Mouse (Mus musculus): Measurements from ENCODE around the gene Ucma.
"Not testable (repeated sequence)": the region's sequence is repeated elsewhere in the genome, so short reads cannot be mapped to it uniquely, and the experiment has no call there.

Gene Ucma

GRCm38 (mm10) chr2:4975807-4976206, at the start of gene Ucma:
Ucma (plus strand) TSS chr2:4976122.
- DNase-seq, result no peak

GRCm38 (mm10) chr2:4927391-4927790, 48.5 kb upstream of the Ucma start:
- no peak for DNase-seq

DNA sequence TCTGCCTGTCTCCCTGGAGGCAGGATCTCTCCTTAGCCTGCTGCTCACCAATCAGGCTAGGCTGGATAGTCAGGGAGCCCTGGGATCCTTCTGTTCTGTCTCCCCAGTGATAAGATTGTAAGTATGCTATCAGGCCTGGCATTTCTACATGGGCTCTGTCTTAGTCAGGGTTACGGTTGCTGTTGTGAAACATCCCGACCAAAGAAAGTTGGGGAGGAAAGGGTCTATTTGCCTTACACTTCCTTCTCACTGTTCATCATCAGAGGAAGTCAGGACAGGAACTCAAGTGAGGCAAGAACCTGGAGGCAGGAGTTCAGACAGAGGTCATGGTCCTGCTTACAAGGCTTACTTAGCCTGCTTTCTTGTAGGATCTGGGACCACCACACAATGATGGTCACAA, 46.7 kb upstream of the Ucma start:
- no peak for DNase-seq

- DNase-seq, result no peak
These were observed 41.4 kb upstream of the Ucma start for GRCm38 (mm10) chr2:4934516-4934915.

DNA sequence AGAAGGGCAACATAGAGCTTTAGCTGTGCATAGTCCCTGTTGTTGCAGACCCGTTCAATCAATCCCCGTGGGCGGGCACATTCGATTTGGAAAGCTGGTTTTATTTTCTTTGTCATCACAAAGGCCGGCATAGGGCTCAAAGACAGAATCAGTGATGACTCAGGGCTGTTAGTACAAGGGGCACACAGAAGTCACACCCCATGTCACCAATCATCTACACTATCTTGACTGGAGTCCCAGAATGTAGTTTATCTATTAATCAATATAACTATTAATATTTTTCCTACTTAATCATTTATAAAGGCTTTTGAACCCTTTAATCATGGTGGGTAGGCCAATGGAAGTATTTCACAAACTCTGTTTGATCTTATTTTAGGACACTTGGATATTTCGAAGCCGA, 38.0 kb upstream of the Ucma start:
- no peak for DNase-seq

- DNase-seq, result no peak
These were observed 35.1 kb upstream of the Ucma start for GRCm38 (mm10) chr2:4940861-4941260.

DNA sequence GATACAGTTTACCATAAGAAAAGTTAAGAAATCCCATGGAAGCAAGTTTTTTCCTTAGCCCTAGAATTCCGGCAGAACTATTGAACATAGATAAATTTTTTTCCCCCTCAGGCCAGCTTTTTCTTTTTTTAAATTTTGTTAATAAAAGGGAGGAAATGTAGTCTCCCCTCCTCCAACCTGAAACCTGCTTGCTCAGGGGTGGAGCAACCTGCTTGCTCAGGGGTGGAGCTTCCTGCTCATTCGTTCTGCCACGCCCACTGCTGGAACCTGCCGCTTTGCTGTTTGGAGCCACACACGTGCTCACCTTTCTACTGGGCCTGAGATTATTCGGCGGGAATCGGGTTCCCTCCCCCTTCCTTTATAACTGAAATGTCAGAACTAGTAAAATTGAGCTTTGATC, 26.2 kb upstream of the Ucma start:
- not testable (repeated sequence) for DNase-seq

DNA sequence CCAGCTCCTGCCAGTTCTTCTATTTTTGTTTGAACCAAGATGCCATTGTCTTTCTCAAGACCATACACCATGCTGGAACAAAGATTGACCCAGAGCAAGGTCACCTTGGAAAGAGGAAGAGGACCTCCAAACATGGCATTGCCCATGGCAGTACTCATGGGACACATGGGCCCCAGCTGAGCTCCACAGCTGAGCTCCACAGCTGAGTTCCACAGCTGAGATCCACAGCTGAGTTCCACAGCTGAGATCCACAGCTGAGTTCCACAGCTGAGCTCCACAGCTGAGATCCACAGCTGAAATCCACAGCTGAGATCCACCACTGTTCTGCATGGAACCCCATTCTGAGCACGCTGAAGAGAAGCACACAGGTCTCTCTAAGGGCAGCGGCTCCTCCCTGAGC, 24.9 kb upstream of the Ucma start:
- DNase-seq, result no peak

GRCm38 (mm10) chr2:4954216-4954760, 21.6 kb upstream of the Ucma start:
- no peak for DNase-seq

DNA sequence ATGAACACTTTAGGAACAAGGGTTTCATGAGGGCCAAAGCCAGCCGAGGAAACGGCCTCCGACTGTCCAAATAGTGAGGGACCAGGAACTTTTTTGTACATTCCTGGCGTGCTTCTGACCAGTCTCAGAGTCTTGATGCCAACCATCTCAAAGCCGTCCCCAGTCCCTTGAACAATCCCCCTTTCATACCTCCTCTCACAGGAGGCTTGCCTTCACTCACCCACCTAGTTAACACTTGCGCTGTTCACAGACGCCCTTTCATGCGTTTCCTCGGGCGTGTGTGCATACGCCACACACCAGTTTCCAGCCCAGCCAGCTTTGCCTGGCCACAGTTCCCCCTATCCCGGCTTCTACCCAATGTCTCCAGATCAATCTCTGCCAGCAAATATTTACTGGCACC, 17.9 kb upstream of the Ucma start:
- DNase-seq, result no peak

DNA sequence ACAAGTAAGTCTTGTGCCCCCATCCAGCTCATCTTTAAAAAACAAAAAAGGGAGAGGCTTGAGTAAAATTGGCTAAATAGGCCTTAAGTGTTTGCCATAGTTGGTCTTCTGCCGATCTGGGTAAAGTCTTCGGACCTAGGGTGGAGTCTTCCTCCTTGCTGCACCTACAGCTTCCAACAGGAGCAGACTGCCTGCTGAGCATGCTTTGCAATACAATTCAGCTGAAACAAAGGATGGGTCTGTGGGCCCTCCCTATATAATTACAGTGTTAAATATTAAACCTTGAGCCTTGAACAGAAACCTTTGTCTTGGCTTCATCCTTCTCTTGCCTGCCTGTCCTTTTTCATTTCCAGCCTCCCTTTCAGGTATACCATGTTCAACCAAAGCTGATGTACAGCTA, 8.1 kb upstream of the Ucma start:
- no peak for DNase-seq

DNA sequence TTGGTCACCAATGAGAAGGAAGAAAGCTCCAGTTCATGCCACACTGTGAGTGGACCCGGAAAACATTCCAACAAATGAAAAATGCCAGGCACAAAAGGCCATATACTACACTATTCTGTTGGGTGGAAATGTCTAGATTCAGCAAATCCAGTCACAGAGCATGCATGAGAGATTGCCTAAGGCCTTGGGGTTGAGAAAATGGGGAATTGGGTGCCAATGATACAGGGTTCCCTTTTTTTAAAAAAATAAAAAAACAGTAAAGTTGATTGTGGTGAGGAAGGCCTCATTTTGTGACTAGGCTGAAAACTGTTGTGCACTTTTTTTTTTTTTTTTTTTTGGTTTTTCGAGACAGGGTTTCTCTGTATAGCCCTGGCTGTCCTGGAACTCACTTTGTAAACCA, 6.8 kb upstream of the Ucma start:
- DNase-seq, result no peak

GRCm38 (mm10) chr2:4978091-4978490, 2.2 kb downstream of the Ucma start:
- DNase-seq, result no peak

DNA sequence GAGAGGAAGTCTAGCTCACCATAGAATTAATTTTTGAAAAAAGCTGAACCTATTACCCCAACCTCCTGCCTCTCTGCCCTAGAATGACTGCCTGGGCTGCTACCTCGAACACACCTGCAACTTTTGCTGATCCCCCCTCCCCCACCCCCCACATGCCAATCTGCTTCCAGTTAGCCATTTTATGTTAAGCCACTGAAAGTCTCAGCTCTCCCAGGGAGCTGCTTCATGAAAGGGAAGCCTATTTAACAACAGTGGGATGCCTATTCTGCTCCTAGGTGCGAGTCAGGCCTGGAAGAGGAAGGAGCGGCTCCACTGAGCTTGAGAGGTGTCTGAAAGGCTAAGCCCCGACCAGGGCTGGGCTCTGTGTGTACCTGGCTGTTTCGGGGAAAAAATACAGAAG, 8.1 kb downstream of the Ucma start:
- DNase-seq, result no peak

DNA sequence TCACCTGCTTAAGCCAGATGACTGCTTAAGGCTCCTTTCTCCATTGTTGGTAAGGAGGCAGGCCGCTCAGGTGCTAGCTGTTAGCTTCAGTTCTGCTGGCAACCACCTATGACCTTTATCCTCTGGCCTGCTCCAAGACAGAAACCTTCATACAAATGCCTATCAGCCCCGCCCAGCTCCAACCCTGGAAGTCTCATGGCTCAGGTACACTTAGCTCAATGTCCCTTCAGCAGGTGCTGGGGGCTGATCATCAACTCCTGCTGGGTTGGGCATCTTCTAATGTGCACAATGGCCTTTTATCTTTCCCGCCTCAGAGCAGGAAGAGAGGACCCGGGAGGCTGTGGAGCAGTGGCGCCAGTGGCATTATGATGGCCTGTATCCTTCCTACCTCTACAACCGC, 9.1 kb downstream of the Ucma start:
- DNase-seq, result no peak

GRCm38 (mm10) chr2:4986798-4987197, 10.9 kb downstream of the Ucma start:
- DNase-seq, result no peak

GRCm38 (mm10) chr2:4987388-4988180, 11.7 kb downstream of the Ucma start:
- DNase-seq, result no peak

DNA sequence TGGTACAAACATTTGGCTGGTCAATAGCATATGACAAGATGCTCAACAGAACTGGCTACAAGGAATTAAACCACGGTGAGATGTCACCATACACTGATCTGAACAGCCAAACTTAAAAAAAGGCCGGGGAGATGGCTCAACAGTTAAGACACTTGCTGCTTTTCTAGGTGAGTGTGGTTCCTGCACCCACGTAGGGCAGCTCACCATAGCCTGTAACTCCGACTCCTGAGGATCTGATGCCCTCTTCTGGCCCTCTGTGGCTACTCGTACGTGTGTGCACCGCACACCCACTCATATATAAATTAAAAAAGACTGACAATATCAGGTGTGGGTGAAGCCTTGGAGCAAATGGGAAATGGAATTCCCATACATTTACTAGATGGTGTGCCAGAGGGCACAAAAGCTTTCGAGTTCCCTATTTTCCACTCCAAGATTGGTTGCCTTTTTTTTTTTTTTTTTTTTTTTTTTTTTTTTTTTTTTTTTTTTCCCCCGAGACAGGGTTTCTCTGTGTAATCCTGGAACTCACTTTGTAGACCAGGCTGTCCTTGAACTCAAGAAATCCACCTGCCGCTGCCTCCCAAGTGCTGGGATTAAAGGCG, 13.0 kb downstream of the Ucma start:
- DNase-seq, result no peak

GRCm38 (mm10) chr2:4993584-4993983, 17.7 kb downstream of the Ucma start:
- DNase-seq, result no peak

DNA sequence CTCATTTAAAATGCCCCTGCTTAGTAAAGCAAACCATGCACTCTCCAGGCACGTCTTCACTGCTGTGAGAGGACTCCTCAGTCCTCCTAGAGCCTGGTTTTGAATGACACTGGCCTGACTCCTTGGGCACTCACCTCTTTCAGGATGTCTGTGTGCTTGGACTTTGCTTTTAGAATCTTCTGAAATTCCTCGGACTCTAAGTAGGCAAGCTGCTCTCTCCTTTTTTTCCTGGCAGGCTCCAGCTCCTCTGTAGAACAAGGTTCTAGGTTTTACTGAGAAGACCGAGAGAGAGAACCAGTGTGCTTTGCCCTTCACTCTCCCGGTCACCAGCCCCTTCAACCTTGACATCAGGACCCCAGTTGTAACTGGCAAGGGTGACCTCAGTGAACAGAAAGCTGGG, 18.5 kb downstream of the Ucma start:
- no peak for DNase-seq

GRCm38 (mm10) chr2:4995646-4996045, 19.7 kb downstream of the Ucma start:
- DNase-seq, result no peak

DNA sequence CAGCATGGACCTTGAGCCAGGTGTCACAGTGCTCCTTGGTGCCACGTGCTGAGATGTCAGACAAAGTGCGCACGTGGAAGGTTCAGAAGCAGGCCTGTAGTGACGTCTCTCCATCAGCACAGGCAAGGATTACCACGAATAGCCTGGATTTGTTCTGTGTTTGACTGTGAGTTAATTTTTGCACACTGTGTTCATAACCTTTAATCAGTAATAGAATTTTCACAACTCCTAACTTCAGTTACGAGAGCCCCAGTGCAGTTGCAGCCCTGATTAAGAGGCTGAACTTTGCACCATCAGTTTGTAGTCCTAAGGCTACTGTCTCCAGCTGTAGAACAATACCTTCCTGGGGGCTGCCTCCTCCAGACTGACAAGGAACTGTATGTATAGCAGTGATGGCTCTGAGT, 20.5 kb downstream of the Ucma start:
- DNase-seq, result peak; percentile 17

- peak; percentile 36 for DNase-seq
These were observed 23.0 kb downstream of the Ucma start for GRCm38 (mm10) chr2:4998905-4999304.

DNA sequence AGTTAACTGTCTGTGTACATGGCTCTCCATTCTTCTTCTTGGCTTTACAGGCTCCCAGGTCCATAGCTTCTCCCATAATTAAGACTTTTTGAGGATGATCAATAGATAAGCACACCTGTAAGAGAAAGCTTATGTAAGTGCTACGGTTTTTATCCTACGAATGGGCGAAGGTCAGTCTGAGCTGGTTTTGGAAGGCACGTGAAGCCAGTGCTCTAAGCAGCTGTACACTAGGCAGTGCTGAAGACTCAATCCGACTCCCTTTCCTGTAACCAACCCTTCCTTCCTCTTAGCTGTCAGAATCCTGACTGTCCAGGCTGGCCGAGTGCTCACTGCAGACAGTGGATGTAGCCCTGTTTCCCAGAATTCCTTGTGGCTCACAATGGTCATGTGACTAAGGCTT, 25.3 kb downstream of the Ucma start:
- no peak for DNase-seq

- DNase-seq, result no peak
These were observed 31.2 kb downstream of the Ucma start for GRCm38 (mm10) chr2:5007107-5007506.
